Mouse (Mus musculus) skeletal muscle tissue, postnatal 0 days (tissue): ENCODE measurements around the gene Pdzd4. TPM values are rescaled to one million over a fixed set of nuclear protein-coding genes. Genes with fewer than 3 reads are reported as not detected.

ENCODE experiments used
- polyA plus RNA-seq: library from polyadenylated mRNA; unstranded; fragments of >200 nt; fragmentation: Nextera tagmentation; extraction: Ambion mirVana; gene quantifications from 2 replicates; pipeline ENCODE4 v1.2.1, GENCODE M21; 2015

Gene Pdzd4
- polyA plus RNA-seq: 0.16 and 0.26 TPM in 2 replicates

DNA sequence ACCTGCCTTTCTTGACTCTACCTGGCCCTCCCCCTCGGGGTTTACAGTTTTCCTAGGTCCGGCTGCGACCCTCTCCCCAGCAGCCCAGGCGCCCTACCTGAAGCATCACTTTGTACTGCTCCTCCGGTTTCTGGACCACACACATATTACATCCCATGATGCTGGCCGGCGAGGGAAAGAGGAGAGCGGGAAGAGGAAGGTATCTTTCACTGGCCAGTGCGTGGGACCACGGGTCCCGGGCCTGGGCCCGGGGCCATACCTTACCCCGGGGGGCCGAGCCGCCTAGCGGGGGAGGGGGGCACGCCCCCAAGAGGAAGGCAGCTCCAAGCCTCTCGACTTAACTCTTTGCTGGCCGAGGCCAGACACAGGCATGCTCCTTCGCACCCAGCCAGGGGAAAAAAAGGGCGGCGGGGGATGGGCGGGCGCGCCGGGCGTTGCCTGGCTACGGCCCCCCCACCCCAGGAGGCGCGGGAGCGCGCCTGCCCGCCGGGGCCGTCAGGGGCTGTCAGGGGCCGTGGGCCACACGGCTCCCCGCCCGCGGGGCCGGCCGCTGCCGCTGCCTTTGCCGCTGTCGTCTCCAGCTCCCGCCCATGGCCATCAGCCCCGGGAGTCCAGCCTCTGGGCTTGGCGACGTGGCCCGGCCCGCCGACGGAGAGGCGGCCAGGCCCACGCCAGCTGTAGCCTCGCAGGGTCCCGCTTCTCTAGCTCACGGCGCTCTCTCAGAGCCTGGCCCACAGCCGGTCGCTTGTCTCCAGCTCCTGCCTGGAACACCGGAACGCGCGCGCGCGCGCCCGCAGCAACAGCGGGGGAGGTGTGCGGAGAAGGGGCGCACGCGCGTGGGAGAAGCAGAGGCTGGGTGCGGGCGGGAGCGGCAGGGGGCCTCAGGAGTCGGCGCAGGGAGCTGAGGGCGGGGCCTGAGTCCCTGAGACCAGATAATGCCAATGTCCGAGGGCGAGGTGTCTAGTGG, at the start of gene Pdzd4:
Gene Pdzd4, minus strand, starts transcription at position 785 of the 967 bp plus-strand sequence.

DNA sequence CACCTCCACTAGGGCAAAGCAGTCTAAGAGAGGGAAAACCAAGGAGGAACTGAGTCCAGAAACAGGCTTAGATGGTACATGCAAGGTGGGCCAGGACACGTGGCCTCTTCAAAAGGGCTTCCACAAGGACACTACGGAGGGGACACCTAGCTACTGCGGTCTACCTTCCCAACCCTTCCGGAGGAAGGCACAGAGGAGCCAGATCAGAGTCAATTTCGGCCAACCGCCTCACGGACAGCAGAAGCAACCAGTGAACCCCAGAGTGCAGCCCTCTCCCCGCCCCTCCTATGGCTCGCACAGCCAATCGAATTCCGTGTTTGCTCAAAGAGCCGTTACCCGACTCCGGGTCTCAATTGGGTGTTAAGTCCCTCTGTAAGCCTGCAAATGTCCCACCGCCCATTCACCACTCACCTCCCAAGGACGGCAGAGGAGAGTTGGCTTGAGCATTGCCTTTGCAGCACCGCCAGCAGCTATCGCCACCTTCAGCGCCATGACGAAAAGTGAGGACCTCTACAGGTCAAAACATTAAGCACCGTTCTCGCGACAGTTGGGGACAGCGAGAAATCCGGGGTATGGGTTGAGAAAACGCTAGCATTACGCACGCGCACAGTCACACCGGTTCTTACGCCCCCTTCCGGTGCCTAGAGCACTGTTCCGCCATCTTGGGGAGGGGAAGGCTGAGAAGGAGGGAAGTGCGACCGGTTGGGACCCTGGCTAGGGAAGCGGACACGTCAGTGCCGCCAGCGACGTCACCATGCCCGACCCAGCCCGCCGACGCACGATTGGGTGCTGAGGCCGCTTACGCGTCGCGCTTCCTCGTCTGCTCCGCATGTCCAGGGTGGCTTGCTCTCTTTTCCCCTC, 38.2 kb downstream of the Pdzd4 start, which contains the start of the genes Idh3g and Ssr4:
Gene Idh3g, minus strand, starts transcription at position 534 of the 861 bp plus-strand sequence.
Gene Ssr4, plus strand, starts transcription at position 665 of the 861 bp plus-strand sequence.

DNA sequence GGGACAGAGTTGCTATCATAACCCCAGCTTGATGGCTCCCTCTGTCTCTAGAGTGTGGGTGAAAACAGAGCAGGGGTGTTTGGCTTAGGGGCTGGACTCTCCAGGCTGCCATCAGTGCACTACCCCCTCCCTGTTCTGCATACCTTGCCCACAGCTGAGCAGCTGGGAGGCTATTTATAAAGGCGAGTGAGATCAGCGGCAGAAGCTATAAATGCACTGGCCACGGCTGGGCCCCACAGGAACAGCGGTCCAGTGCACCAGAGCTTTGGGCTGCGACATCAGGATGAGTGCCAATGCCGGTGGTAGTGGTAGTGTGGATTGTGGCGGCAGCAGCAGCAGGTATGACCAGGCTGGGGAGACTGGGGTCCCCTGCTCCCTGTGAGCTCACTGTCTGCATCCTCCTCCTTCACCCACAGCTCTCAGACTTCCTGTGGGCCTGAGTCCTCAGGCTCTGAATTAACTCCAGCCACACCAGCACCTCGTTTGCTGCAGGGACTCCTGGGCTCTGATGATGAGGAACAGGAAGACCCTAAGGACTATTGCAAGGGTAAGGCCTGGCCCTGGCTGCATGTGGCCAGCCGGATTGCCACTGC, 50.5 kb downstream of the Pdzd4 start, which contains the start of gene Srpk3:
Gene Srpk3, plus strand, starts transcription at position 238 of the 593 bp plus-strand sequence.

DNA sequence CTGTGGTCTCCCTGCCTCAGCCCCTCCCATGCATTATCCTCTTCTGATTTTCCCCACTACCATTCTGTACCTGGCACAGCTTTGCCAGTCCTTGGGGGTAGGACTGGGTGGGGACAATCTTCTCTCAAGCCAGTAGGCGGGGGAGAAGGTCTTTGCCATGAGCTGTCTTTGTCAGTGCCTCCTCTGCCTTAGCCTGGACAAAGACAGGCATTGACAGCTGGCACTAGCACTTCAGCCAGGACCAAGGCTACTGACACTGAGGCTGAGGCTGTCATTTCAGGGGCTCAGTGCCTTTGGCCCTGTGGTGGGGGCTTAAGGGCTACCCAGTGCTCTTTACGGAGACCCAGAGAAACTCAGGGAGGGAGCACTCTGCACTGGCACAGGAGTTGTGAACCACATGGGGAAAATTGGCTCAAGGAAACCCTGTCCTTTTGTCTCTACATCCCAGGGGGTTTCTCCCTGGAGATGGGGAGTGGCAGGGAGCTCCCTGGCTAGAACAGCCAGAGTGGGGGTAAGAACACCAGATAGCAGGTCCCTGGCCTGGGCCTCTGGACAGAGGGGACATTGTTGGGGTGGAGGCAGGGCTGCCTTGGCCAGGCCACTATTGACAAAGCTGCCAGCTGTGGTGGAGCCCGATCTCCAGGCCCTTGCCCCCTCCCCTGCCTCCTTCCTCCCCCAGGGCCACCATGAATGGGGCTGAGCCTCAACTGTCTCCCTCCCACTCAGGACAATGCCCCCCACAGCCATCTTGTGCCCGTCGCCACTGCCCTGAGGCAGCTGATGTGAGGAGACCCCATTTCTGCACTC, 68.2 kb downstream of the Pdzd4 start, which contains the start of gene Plxnb3:
Gene Plxnb3, plus strand, starts transcription at position 757 of the 807 bp plus-strand sequence.

Other genes with a start within 250 kb of the Pdzd4 start
- 0.13 and 0.45 TPM in 2 replicates for gene Dusp9, start 185.6 kb downstream of the Pdzd4 start, polyA plus RNA-seq
- gene Pnck, start 164.9 kb downstream of the Pdzd4 start, polyA plus RNA-seq: 12.1 and 13.1 TPM in 2 replicates
- gene Slc6a8, start 151.8 kb downstream of the Pdzd4 start, polyA plus RNA-seq: 7.4 and 9.1 TPM in 2 replicates
- gene Bcap31, start 108.8 kb downstream of the Pdzd4 start, polyA plus RNA-seq: 128 and 207 TPM in 2 replicates
- 16.4 and 17.3 TPM in 2 replicates for gene Abcd1, start 108.4 kb downstream of the Pdzd4 start, polyA plus RNA-seq
- gene Plxnb3, start 67.9 kb downstream of the Pdzd4 start, polyA plus RNA-seq: 1.3 and 1.6 TPM in 2 replicates
- gene Srpk3, start 50.6 kb downstream of the Pdzd4 start, polyA plus RNA-seq: 218 and 242 TPM in 2 replicates
- gene Idh3g, start 38.1 kb downstream of the Pdzd4 start, polyA plus RNA-seq: 282 and 317 TPM in 2 replicates
- 163 and 171 TPM in 2 replicates for gene Ssr4, start 37.9 kb downstream of the Pdzd4 start, polyA plus RNA-seq
- gene Avpr2, start 67.1 kb upstream of the Pdzd4 start, polyA plus RNA-seq: 0.10 TPM in 1 of 2 replicates, not detected in the other
- 0.58 and 0.63 TPM in 2 replicates for gene L1cam, start 71.1 kb upstream of the Pdzd4 start, polyA plus RNA-seq
- 0.77 and 2.1 TPM in 2 replicates for gene Arhgap4, start 96.9 kb upstream of the Pdzd4 start, polyA plus RNA-seq
- 94.8 and 99.2 TPM in 2 replicates for gene Naa10, start 97.0 kb upstream of the Pdzd4 start, polyA plus RNA-seq
- 18.0 and 21.0 TPM in 2 replicates for gene Renbp, start 105.9 kb upstream of the Pdzd4 start, polyA plus RNA-seq
- gene Hcfc1, start 141.4 kb upstream of the Pdzd4 start, polyA plus RNA-seq: 20.1 and 20.3 TPM in 2 replicates
- gene Irak1, start 198.9 kb upstream of the Pdzd4 start, polyA plus RNA-seq: 37.5 and 40.1 TPM in 2 replicates